Mouse (Mus musculus): ENCODE data around the gene S100a2. TPM values are rescaled to one million over a fixed set of nuclear protein-coding genes. Genes with fewer than 3 reads are reported as not detected.

S100a2 gene
- not detected in 2 replicates for polyA plus RNA-seq (2012; rRNA removed)

DNA sequence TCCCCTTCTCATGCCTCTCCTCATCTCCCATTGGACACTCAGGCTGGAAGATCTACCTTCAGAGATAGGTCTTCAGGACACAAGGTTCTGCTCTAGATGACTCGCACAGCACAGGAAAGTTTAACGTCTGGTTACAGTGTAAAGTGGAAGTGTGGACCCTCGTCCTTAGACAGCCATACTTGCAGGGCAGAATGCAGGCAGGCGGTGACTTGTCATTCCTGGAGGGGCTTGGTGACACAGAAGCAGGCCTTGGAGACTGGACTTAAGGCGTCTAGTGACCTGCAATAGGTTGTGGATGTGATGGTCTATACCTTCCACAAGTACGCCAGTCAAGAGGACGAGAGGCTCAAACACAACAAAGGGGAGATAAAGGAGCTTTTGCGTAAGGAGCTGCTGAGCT lies at the start of gene S100a2:
TSS of gene S100a2 (plus strand) at position 301 of the 400 bp plus-strand sequence.
- no peak for DNase-seq (ENCODE audit: extremely low spot score in 1 of 2, low spot score in 1 of 2)

DNA sequence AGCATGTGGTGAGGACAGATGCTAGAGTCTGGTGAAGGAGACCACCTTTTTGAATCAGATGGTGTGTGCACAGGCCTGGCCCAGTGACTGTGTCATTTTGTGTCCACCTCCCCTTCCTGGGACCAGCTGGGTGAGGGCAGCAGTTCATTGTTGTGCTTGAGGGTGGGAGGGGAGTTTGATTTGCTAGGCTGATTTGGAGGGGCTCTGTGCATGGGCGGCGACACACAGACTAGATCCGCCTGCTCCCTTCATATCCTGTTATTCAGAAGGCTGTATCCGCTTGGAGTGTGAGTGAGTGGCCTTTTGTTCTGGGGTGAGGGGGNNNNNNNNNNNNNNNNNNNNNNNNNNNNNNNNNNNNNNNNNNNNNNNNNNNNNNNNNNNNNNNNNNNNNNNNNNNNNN lies 49.1 kb upstream of the S100a2 start:
- peak in 1 of 2 experiments; percentile 33 for DNase-seq (ENCODE audit: extremely low spot score in 1 of 2, low spot score in 1 of 2)

DNA sequence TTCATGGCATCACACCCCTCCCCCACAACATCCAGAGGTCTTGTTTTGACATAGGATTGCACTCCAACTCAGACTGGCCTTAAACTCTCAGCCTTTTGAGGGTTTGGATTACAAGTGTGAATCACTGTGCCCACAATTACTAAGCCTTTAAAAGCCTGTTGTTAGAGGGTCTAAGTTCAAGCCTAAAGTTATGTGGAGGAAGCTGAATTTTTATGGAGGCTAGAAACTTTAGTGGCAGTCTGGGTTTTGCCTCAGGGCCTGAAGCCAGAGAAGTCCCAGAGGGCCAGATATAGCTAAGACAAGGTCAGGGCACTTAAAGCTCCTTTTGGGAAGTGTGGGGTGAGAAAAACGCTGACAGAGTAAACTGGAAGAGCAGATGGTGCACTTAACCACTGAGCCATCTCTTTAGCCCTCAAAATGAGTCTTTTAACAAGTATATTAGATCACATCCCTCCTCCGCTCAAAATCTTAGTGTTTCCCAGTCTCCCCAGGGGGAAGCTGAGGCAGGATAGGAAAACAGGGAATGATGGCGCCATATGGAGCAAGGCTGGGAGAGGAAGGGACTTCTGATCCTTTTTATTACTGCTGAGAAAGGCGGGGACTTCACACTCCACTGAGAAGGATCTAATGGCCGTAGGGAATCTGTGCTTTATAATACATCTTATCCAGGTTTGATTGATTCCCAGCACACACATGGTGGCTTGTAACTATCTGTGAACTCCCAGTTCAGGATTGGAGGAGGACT lies 40.2 kb upstream of the S100a2 start:
- no peak for DNase-seq (ENCODE audit: extremely low spot score in 1 of 2, low spot score in 1 of 2)

DNA sequence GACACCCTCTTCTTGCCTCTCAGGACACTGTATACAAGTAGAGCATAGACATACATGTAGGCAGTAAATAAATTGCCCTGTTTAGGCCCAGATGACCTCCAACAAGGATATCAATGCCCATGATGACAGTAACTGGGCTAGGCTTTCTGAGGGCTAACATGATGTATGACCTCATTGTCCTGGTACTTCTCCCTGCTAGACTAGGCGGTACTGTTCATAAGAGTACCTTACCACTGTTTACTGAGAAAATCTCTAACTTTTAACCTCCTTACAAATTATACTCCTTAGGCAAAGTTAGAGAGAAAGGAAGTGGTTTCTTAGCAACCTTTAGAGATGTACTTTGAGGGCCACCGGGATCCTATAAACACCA lies 39.6 kb upstream of the S100a2 start:
- no peak for DNase-seq (ENCODE audit: extremely low spot score in 1 of 2, low spot score in 1 of 2)

DNA sequence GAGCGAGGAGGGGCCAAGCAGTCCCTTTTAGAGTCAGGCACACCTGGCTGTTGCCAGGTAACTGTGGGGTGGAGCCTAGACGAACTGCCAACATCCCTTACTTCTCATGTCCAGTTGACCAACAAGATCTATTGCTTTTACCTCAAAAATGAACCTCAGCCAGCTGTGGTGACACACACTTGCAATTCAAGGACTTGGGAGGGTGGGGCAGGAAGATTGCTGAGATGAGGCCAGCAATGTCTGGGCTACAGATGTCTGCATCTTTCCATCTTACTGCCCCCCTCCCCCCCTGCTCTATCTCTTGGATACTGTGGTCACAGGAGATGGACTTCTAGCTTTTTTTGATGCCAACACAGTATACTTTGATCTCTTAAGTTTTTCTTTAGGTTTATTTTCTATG lies 37.8 kb upstream of the S100a2 start:
- DNase-seq (ENCODE audit: extremely low spot score in 1 of 2, low spot score in 1 of 2), result no peak

DNA sequence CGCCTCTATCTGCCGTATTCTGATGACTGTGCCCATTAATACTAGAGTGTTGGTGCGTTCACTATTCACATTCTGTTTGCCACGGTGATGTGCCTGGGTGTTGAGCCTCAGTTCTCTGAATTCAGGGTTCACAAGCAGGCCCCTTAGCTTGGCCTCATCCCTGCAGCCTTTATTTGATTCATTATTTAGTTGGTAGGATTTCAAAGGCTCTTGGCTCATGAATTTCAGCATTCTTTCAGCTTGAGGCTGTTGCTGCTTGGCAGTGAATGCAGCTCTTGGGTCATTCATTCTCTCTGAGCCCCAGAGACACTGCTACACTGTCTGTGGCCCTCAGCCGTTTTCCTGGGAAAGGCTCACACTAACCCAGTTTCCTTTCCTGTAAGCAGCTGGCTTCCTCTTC lies 34.1 kb upstream of the S100a2 start:
- DNase-seq (ENCODE audit: extremely low spot score in 1 of 2, low spot score in 1 of 2), result peak; percentile 44 to 53

DNA sequence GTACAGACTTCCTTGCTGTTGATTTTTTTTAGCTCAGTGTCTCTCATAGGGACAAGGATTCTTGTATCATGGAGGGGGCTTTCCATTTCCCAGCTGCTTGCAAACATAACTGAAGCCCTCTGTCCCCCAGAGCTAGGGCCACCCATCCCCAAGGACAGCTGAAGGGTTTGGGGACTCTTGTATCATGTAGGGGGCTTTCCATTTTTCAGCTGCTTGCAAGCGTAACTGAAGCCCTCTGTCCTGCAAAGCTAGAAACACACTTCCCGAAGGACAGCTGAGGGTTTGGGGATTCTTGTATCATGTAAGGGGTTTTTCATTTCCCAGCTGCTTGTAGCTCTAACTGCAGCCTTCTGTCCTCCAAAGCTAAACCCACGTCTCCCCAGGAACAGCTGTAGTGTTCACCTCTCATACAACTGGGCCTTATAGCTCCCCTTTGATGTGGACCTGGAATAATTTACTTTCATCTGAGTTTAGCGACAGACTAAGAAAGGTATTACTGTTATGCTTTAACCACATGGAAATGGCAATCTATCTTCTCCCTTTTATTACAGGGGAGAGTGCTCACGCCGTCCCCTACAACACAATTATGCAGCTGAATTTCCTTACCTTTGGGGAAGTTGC lies 29.9 kb upstream of the S100a2 start, which contains the start of gene S100a3:
TSS of gene S100a3 (plus strand) at position 571 of the 621 bp plus-strand sequence.
- no peak for DNase-seq (ENCODE audit: extremely low spot score in 1 of 2, low spot score in 1 of 2)

DNA sequence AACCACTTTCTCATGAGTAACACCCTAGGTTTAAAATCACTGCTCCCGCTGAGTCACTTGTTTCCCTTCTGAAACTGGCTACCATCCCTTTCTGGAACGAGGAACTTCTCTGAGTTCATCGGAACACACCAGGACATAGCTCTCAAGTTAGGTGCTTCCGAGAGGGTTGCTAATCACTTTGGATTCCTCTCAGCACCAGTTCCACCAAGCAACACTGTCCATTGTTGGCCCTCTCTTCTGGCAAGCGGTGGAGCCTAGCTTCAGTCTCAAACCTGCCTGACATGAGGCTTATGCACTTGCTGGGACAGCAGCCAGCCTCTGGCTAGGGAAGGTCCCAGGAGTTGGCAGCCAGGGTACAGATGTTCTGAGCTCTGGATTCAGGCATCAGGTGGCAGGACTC lies 15.4 kb upstream of the S100a2 start:
- DNase-seq (ENCODE audit: extremely low spot score in 1 of 2, low spot score in 1 of 2), result no peak

DNA sequence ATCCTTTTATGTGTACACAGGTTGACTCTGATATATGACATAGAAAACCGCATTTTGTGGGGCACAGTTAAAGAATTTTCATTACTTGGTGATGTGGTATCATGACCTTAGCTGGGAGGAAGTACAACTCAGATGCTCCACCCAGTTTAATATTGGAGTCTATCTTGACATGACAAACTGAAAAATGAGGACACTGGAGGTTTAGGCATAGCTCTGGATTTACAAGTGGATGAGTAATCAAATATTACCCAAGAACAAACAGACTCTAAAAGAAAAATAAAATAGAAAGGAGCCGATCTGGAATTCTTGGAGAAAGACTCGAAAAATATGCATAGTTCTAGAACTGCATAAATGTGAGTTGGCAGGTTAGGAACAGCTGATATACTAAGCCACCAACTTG lies 14.7 kb upstream of the S100a2 start:
- DNase-seq (ENCODE audit: extremely low spot score in 1 of 2, low spot score in 1 of 2), result no peak

DNA sequence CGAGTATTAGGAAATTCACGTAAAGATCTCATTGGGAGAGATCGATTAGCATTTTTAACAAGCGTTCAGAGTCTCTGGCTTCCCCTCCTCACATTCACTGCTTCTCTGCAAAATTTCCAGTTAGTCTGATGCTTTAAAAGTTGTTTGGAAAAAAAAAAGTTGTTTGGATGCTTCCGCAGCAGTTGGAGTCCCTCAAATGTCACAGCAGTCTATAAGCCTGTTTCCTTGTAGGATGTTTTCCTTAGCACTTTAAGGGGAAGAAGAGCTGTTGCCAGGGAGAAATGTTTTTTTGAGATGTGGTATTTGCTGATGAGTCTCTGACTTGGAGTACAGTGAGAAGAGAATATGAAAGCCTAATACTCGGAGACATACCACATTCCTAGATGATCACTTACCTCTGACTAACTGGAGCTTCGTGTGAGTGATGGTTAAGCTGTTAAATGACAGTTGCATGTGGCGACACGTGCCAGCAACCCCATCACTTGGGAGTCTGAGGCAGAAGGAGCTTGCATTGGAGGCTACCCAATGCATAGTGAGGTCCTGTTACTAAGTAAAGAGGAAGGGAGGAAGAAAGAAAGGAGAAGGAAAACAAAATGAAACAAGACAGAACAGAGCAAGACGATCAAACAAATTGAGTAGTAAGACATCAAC lies 13.6 kb upstream of the S100a2 start:
- no peak for DNase-seq (ENCODE audit: extremely low spot score in 1 of 2, low spot score in 1 of 2)

DNA sequence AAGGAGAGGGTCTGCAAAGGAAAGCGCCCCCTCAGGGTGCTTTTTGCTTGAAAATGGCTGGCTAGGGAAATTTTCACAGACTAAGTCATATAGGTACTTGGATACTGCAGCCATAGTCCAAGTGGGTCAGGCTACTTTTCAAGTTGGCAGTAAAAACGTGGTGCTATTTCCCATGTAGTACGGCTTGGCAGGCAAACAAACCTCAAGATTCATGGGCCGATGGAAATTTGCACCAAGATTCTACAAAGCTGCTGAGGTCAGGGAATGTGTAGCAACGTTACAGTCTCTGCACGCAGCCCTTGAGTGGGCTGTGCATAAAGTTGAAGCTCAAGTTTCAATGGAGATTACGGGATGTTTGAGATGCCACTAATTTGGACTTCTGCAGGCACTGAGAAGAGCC lies 10.6 kb upstream of the S100a2 start:
- no peak for DNase-seq (ENCODE audit: extremely low spot score in 1 of 2, low spot score in 1 of 2)

DNA sequence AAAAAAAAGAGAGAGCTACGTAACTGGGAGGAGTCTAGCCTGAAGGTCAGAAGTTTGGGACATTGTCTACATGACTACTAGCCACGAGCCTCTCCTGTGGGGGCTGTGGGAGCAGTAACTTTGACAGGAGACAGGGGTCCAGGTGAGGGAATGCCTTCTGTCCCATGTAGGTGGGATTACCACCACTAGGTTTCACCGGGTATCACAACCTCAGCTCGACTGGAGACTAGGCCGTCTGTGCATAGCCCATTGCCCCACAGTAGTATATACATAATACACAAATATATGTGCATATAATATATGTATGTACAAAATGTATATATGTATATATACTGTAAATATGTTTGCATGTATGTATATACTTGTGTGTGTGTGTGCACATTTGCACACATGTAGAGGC lies 8.9 kb upstream of the S100a2 start:
- no peak for DNase-seq (ENCODE audit: extremely low spot score in 1 of 2, low spot score in 1 of 2)

DNA sequence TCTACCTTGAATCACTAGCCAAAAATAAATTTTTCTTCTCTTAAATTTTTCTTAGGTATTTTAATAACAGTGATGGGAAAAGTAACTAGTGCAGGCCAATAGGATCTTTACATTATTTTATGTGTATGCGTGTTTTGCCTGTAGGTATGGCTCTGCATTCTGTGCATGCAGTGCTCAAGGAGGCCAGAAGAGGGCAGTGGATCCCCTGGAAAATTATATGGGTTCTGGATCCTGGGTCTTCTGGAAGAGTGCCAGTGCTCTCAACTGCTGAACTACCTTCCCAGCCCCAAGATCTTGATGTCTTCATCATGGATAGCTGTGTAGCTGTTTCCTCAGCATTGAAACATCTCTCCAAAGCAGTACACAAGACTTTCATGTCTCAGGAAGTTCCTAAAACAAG lies 7.9 kb upstream of the S100a2 start:
- no peak for DNase-seq (ENCODE audit: extremely low spot score in 1 of 2, low spot score in 1 of 2)

DNA sequence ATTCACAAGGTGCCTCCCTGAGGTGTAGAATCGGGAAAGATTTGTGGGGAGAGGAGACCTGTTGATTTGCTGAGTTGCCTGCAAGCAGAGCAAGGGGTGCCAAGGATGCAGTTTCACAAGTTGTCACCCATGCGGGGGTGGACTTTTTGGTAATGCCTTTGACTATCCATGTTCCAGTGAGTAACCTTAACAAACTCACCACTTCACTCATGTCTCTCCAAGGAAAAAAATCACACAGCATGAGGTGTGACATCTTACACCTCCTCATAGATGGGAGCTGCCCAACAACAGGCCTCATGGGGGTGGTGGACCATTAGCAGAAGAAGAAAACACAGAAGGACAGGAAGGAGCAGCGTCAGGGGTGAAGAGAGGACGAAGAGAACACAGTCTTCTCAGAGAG lies 7.5 kb upstream of the S100a2 start:
- no peak for DNase-seq (ENCODE audit: extremely low spot score in 1 of 2, low spot score in 1 of 2)

DNA sequence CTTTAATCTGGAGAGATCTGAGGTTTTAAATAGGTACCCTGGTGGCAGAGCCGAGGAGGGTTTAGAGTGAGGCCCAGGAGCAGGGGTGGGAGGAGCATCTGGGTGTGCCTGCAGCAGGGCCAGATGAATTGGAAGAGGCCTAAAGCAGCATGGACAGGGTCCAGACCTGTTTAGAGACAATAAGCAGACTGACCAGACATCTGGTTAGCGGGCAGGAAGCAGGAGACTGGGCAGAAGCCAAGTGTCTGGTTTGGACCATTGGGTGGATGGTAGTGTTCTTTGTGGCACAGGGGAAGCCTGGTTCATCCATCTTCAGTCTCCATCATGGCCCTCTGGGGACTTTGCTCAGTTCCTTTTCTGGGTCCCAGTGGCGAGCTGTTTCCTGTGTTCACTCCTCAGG lies 6.2 kb upstream of the S100a2 start:
- no peak for DNase-seq (ENCODE audit: extremely low spot score in 1 of 2, low spot score in 1 of 2)

DNA sequence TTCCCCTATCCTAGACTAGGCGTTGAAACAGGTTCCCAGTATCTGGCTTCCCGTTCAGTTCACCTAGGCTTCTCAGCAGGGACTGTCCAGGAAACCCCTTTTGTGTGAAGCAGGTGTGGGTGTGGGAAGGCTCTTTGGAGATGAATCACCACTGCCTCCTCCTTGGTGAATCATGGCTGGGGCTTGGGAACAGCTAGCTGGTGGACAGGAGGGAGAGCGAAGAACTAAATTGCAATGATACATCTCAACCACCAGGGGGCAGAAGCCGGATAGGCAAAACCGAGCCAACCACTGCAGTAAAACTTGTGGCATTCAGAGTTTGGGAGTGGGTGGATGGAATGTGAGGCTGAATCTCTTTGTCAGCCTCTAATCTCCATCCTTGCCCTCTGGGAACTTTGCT lies 4.5 kb upstream of the S100a2 start:
- peak; percentile 64 to 87 for DNase-seq (ENCODE audit: extremely low spot score in 1 of 2, low spot score in 1 of 2)

DNA sequence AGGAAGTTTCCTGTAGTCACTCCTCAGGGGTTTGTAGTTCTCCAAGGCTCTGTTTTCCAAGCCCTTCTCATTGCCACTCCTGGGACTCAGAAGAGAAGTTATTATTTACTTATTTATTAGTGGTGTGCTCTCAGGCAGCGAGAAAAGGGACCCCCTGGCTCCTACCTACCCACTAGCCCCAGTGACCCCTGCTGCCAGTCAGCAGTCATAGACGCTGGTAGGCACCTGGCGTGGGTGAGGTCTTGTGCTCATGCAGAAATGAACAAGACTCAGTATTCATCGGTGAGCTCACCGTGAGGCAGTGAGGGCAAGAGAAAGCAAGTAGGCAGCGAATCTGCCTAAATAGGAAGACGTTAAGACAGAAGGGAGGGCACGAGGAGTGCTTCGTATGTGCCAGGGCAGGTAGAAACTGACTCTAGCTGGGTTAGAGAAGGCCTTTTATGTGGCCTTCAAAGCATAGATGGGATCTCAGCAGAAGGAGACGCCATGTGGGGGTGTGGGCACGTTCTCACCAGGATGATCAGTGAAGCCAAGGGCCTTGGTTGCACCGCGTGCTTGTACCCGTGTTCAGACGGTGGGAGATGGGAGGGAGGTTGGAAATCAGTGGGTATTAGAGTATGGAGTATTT lies 3.9 kb upstream of the S100a2 start:
- no peak for DNase-seq (ENCODE audit: extremely low spot score in 1 of 2, low spot score in 1 of 2)

DNA sequence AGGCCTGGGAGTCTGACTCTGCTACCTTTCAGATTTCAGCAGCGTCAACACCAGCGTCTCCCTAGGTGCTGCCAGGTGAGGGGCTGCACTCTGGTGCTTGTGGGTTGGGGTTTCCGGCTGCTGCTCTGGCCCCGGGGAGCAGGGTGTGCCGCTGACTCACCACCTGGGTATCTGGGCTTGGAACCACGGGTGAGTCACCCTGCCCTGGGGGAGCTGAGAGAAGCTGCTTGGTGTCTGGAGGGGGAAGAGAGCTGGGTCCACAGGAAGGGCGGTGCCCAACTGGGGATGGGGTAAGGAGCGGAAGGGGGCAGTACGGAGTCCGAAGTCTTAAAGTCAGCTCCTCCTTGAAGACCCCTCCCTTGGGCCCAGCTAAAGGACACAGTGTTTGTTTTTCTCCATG lies 3.1 kb upstream of the S100a2 start:
- peak in 1 of 2 experiments; percentile 52 for DNase-seq (ENCODE audit: extremely low spot score in 1 of 2, low spot score in 1 of 2)

DNA sequence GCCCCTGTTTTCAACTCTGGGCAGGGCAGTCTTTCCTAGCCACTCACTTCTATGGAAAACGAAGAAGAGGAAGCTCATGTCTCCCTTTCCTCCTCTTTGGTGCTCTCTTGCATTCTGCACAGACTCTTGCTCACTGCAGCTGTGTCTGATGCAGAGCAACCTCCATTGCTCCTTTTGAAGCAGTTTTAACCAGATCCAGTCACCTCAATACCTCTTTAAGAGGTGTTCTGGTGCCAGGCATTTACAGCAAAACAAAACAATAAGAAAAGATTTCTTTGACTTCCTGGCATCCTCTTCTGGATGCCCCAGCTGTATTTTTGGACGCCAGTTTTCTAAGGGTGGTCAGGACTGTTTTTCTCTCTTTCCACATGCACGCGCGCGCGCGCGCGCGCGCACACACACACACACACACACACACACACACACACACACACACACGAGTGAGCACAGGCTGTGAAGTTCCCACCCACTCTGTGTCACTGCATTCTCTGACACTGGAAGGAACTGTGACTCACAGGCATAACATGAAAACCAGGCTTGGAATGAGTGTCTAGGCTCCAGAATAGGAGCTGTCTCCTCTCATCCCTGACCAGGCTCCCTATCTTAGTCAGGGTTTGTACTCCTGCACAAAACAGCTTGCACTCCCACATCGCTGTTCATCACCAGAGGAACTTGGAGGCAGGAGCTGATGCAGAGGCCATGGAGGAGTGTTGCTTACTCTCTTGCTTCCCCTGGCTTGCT lies 2.5 kb upstream of the S100a2 start:
- peak; percentile 78 to 79 for DNase-seq (ENCODE audit: extremely low spot score in 1 of 2, low spot score in 1 of 2)

DNA sequence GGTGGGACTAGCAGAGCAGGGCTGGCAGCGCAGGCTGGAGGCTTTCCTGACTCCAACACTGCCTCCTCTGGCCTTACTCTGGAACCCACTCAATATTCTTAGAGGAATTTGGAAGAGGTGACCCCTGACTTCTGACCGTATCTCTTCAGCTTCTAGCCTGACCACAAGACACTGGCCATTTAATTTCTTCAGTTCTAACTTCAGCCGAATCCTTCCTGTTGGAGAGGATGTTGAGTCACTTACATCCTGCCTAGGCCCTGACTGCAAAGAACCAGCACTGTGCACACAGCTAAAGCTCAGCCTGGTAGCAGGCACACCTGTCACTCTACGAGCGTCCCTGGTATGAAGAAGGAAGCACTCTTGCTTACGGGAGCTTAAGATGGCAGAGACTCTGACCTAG lies 657 bp upstream of the S100a2 start:
- DNase-seq (ENCODE audit: extremely low spot score in 1 of 2, low spot score in 1 of 2), result no peak

DNA sequence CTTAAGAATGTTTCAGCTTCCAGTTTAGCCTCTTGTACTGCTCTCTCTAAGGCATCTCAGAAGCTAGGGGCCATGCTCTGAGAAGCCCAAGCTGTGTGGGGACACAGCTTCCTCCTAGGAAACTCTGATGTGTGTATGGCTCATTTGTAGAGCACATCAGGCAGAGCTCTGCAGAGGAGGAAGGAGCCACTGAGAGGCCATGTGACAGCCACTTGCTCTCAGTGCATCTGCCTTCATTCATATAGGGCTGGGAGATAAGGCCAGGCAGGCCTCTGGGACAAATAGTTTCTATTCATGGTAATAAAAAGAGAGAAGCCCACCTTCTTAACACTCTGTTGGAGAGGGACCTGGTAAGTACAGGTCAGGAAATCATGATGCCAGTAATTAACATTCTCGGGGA lies 4.4 kb downstream of the S100a2 start:
- DNase-seq (ENCODE audit: extremely low spot score in 1 of 2, low spot score in 1 of 2), result no peak
